Mouse (Mus musculus): ENCODE measurements around the gene H2al1d. TPM values are rescaled to one million over a fixed set of nuclear protein-coding genes. Genes with fewer than 3 reads are reported as not detected.
"Not testable (repeated sequence)": the region's sequence is repeated elsewhere in the genome, so short reads cannot be mapped to it uniquely, and the experiment has no call there.

Gene H2al1d
- not detected in 2 replicates for polyA plus RNA-seq (2015; fragmentation: Nextera tagmentation; extraction: Ambion mirVana)

- H3K9me3 ChIP-seq (replicated peaks); H3K36me3 ChIP-seq; H3K4me2 ChIP-seq; H3K27ac ChIP-seq (replicated peaks); H3K9ac ChIP-seq (replicated peaks); H3K4me1 ChIP-seq; H3K27me3 ChIP-seq (replicated peaks); H3K4me3 ChIP-seq (replicated peaks); ATAC-seq (ENCODE audit: low FRiP score): not testable (repeated sequence)
- no CpG with 5 or more reads among the region's 6 CpGs for WGBS
Observed at GRCm38 (mm10) chrX:11308524-11308923, at the start of gene H2al1d. Gene H2al1d (plus strand): TSS chrX:11308824.

- Histone ChIP-seq H3K27me3 (replicated peaks) (no peaks in the 10 kb centered on the region), H3K4me2 (no peak overlapping the region), H3K9ac (replicated peaks) (no peak overlapping the region), H3K4me1 (0 out of 2 replicates have a peak, but pooled peaks cover 3% of the 10 kb centered on the region), H3K36me3 (no peaks in the 10 kb centered on the region), H3K27ac (replicated peaks) (no peak overlapping the region), H3K4me3 (replicated peaks) (no peak overlapping the region), H3K9me3 (replicated peaks) (no peaks in the 10 kb centered on the region)
- ATAC-seq (ENCODE audit: low FRiP score): no peak
- WGBS: 77% methylated on average over 8 of the region's 8 CpGs
Observed at GRCm38 (mm10) chrX:11264918-11265317, 43.7 kb upstream of the H2al1d start.

- no peak for ATAC-seq (ENCODE audit: low FRiP score)
- Histone ChIP-seq H3K27me3 (replicated peaks) (no peaks in the 10 kb centered on the region), H3K36me3 (no peaks in the 10 kb centered on the region), H3K4me3 (replicated peaks) (no peak overlapping the region), H3K4me2 (no peak overlapping the region), H3K9me3 (replicated peaks) (no peaks in the 10 kb centered on the region), H3K27ac (replicated peaks) (no peak overlapping the region), H3K4me1 (0 out of 2 replicates have a peak, but pooled peaks cover 3% of the 10 kb centered on the region), H3K9ac (replicated peaks) (no peak overlapping the region)
- WGBS: 55% methylated on average over 7 of the region's 7 CpGs
Observed at GRCm38 (mm10) chrX:11267791-11268190, 40.8 kb upstream of the H2al1d start.

GRCm38 (mm10) chrX:11269074-11269473, 39.5 kb upstream of the H2al1d start:
- Histone ChIP-seq H3K27ac (replicated peaks) (no peak overlapping the region), H3K4me3 (replicated peaks) (no peak overlapping the region), H3K4me2 (no peak overlapping the region), H3K36me3 (no peaks in the 10 kb centered on the region), H3K9me3 (replicated peaks) (no peaks in the 10 kb centered on the region), H3K27me3 (replicated peaks) (no peaks in the 10 kb centered on the region), H3K9ac (replicated peaks) (no peak overlapping the region), H3K4me1 (0 out of 2 replicates have a peak, but pooled peaks cover 3% of the 10 kb centered on the region)
- 75% methylated on average over 3 of the region's 3 CpGs for WGBS
- no peak for ATAC-seq (ENCODE audit: low FRiP score)

GRCm38 (mm10) chrX:11273190-11273589, 35.4 kb upstream of the H2al1d start:
- no peak overlapping the region for H3K9ac ChIP-seq (replicated peaks)
- WGBS: 81% methylated on average over 3 of the region's 3 CpGs
- H3K27ac ChIP-seq (replicated peaks): no peak overlapping the region
- H3K4me2 ChIP-seq: no peak overlapping the region
- no peak for ATAC-seq (ENCODE audit: low FRiP score)
- no peaks in the 10 kb centered on the region for H3K4me1 ChIP-seq
- no peaks in the 10 kb centered on the region for H3K9me3 ChIP-seq (replicated peaks)
- H3K27me3 ChIP-seq (replicated peaks): no peaks in the 10 kb centered on the region; the same call in 1 of the 2 replicates
- H3K4me3 ChIP-seq (replicated peaks): no peak overlapping the region
- no peaks in the 10 kb centered on the region for H3K36me3 ChIP-seq

- H3K36me3 ChIP-seq: no peaks in the 10 kb centered on the region
- no peak overlapping the region for H3K4me3 ChIP-seq (replicated peaks)
- no peaks in the 10 kb centered on the region for H3K4me1 ChIP-seq
- H3K9ac ChIP-seq (replicated peaks): no peak overlapping the region
- H3K9me3 ChIP-seq (replicated peaks): no peaks in the 10 kb centered on the region
- no peak overlapping the region for H3K4me2 ChIP-seq
- WGBS: 71% methylated on average over 6 of the region's 6 CpGs
- ATAC-seq (ENCODE audit: low FRiP score): no peak
- H3K27ac ChIP-seq (replicated peaks): no peak overlapping the region
- H3K27me3 ChIP-seq (replicated peaks): no peaks in the 10 kb centered on the region; the same call in 1 of the 2 replicates
Observed at GRCm38 (mm10) chrX:11277083-11277482, 31.5 kb upstream of the H2al1d start.

GRCm38 (mm10) chrX:11280741-11281140, 27.9 kb upstream of the H2al1d start:
- ATAC-seq (ENCODE audit: low FRiP score): no peak
- H3K9ac ChIP-seq (replicated peaks): no peak overlapping the region
- 69% methylated on average over 2 of the region's 2 CpGs for WGBS

GRCm38 (mm10) chrX:11288306-11288882, 20.2 kb upstream of the H2al1d start:
- H3K27me3 ChIP-seq (replicated peaks): no peaks in the 10 kb centered on the region
- H3K36me3 ChIP-seq: no peaks in the 10 kb centered on the region
- 78% methylated on average over 14 of the region's 14 CpGs for WGBS
- H3K4me1 ChIP-seq: no peaks in the 10 kb centered on the region
- no peak overlapping the region for H3K27ac ChIP-seq (replicated peaks)
- H3K4me2 ChIP-seq: no peak overlapping the region
- no peak for ATAC-seq (ENCODE audit: low FRiP score)
- H3K9ac ChIP-seq (replicated peaks): no peak overlapping the region
- no peak overlapping the region for H3K4me3 ChIP-seq (replicated peaks)
- no peaks in the 10 kb centered on the region for H3K9me3 ChIP-seq (replicated peaks)

More at GRCm38 (mm10) chrX:11280741-11281140, 27.9 kb upstream of the H2al1d start:
- no peak overlapping the region for H3K4me3 ChIP-seq (replicated peaks)
- H3K9me3 ChIP-seq (replicated peaks): no peaks in the 10 kb centered on the region
- H3K27ac ChIP-seq (replicated peaks): no peak overlapping the region
- no peak overlapping the region for H3K4me2 ChIP-seq
- H3K36me3 ChIP-seq: no peaks in the 10 kb centered on the region
- H3K4me1 ChIP-seq: no peaks in the 10 kb centered on the region
- no peaks in the 10 kb centered on the region; the same call in 1 of the 2 replicates for H3K27me3 ChIP-seq (replicated peaks)

GRCm38 (mm10) chrX:11289244-11289643, 19.4 kb upstream of the H2al1d start:
- Histone ChIP-seq H3K4me1 (no peaks in the 10 kb centered on the region), H3K4me2 (no peak overlapping the region), H3K27me3 (replicated peaks) (no peaks in the 10 kb centered on the region), H3K9ac (replicated peaks) (no peak overlapping the region), H3K36me3 (no peaks in the 10 kb centered on the region), H3K9me3 (replicated peaks) (no peaks in the 10 kb centered on the region), H3K27ac (replicated peaks) (no peak overlapping the region), H3K4me3 (replicated peaks) (no peak overlapping the region)
- 61% methylated on average over 4 of the region's 4 CpGs for WGBS
- no peak for ATAC-seq (ENCODE audit: low FRiP score)

- H3K27ac ChIP-seq (replicated peaks); ATAC-seq (ENCODE audit: low FRiP score); H3K4me2 ChIP-seq; H3K27me3 ChIP-seq (replicated peaks); H3K9me3 ChIP-seq (replicated peaks); H3K9ac ChIP-seq (replicated peaks); H3K4me3 ChIP-seq (replicated peaks); H3K4me1 ChIP-seq; H3K36me3 ChIP-seq: not testable (repeated sequence)
- no CpG with 5 or more reads among the region's 3 CpGs for WGBS
Observed at GRCm38 (mm10) chrX:11298957-11299356, 9.7 kb upstream of the H2al1d start, which contains the start of gene H2al1a. Gene H2al1a (plus strand): TSS chrX:11299257.

- 96% methylated on average over 1 of the region's 3 CpGs for WGBS
- not testable (repeated sequence) for ATAC-seq (ENCODE audit: low FRiP score)
Observed at GRCm38 (mm10) chrX:11302132-11302531, 6.5 kb upstream of the H2al1d start, which contains the start of gene H2al1b. Gene H2al1b (plus strand): TSS chrX:11302432.

GRCm38 (mm10) chrX:11305355-11305754, 3.3 kb upstream of the H2al1d start, which contains the start of gene H2al1c:
Gene H2al1c (plus strand): TSS chrX:11305655.
- not testable (repeated sequence) for H3K9me3 ChIP-seq (replicated peaks); H3K27me3 ChIP-seq (replicated peaks); H3K36me3 ChIP-seq; H3K4me2 ChIP-seq; H3K9ac ChIP-seq (replicated peaks); H3K27ac ChIP-seq (replicated peaks); ATAC-seq (ENCODE audit: low FRiP score); H3K4me3 ChIP-seq (replicated peaks); H3K4me1 ChIP-seq
- WGBS: 80% methylated on average over 1 of the region's 6 CpGs

More at GRCm38 (mm10) chrX:11302132-11302531, 6.5 kb upstream of the H2al1d start, which contains the start of gene H2al1b:
- not testable (repeated sequence) for H3K4me3 ChIP-seq (replicated peaks); H3K27ac ChIP-seq (replicated peaks); H3K36me3 ChIP-seq; H3K9ac ChIP-seq (replicated peaks); H3K9me3 ChIP-seq (replicated peaks); H3K4me1 ChIP-seq; H3K4me2 ChIP-seq; H3K27me3 ChIP-seq (replicated peaks)
